Mouse (Mus musculus): ENCODE results near the gene 1700019N19Rik. TPM values are rescaled to one million over a fixed set of nuclear protein-coding genes. Genes with fewer than 3 reads are reported as not detected.

Gene 1700019N19Rik
- total RNA-seq, 1 experiment, result 0.27 TPM

DNA sequence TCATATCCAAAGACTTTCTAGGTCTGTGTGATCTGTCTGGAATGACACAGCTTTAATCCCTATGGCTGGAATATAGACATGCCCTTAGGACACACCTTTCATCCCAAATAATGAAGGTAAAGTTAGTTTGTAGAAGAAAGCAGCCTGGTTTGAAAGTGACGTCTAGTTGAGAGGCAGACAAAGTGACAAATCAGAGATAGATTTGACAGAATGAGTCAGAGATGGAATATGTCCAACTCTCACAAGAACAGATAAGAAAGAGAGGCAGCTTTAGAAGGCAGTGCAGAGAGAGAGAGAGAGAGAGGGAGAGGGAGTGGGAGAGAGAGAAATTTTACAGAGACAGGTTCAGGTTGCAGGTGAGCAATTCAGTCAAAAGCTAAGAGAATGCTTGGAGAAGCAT lies 30.1 kb upstream of the 1700019N19Rik start:
- H3K4me1 ChIP-seq (ENCODE audit: control insufficient read depth in 2 of 2, insufficient read depth in 2 of 2, low read length in 2 of 2, poor library complexity in 1 of 2), result no peaks in the 10 kb centered on the region
- DNase-seq (ENCODE audit: low read depth, low spot score), result no peak
- H3K4me3 ChIP-seq (ENCODE audit: insufficient read depth in 1 of 2, low read depth in 1 of 2, low read length in 2 of 2, poor library complexity in 1 of 2, severe bottlenecking in 1 of 2), result no peak overlapping the region
- no peaks in the 10 kb centered on the region for H3K9me3 ChIP-seq (ENCODE audit: control insufficient read depth, insufficient read depth, low read depth, low read length)
- TF ChIP-seq HCFC1 (IDR thresholded peaks at IDR 0.05; ENCODE audit: borderline replicate concordance, insufficient read depth, low read length) (no peak), ZNF384 (IDR thresholded peaks at IDR 0.05; ENCODE audit: low read depth, low read length) (no peak), CHD2 (IDR thresholded peaks at IDR 0.05; ENCODE audit: low read depth, low read length) (no peak), ZC3H11A (IDR thresholded peaks at IDR 0.05; ENCODE audit: borderline replicate concordance, low read depth, low read length) (no peak), MAFK (IDR thresholded peaks at IDR 0.05; ENCODE audit: insufficient read depth, low read depth, low read length) (no peak)
- no peak overlapping the region for H3K27ac ChIP-seq (ENCODE audit: insufficient read depth, low read depth, low read length, poor library complexity, severe bottlenecking)
- H3K36me3 ChIP-seq (ENCODE audit: control insufficient read depth, insufficient read depth, low read length, poor library complexity, severe bottlenecking), result no peaks in the 10 kb centered on the region
- in situ Hi-C loops (cut with MboI; ENCODE audit: low sequenced_read_pairs in 2 of 2, unreplicated experiment in 2 of 2), result no loop called here
- no peak overlapping the region for H3K9ac ChIP-seq (ENCODE audit: insufficient read depth, low read depth, low read length, poor library complexity, severe bottlenecking)

DNA sequence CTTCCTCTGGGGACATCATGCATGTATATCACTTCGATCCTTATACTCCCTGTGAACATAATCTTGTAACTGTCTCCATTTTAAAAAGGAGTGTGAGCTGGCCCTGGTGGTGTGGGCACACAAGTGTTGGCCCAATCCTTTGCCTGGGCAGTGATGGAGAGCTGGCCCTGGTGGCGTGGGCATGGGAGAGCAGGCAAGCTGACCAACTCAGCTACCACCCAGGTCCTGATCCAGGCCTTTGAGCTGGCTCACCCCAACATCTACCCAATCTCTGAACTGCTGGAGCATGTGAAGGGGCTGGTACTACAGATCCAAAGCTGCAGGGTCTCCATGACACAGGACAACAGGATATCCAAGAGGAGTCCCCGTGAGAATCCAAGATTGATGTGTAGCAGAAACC lies 29.0 kb upstream of the 1700019N19Rik start:
- no peak overlapping the region for H3K9ac ChIP-seq (ENCODE audit: insufficient read depth, low read depth, low read length, poor library complexity, severe bottlenecking)
- no peak overlapping the region for H3K27ac ChIP-seq (ENCODE audit: insufficient read depth, low read depth, low read length, poor library complexity, severe bottlenecking)
- no peak overlapping the region for H3K4me3 ChIP-seq (ENCODE audit: insufficient read depth in 1 of 2, low read depth in 1 of 2, low read length in 2 of 2, poor library complexity in 1 of 2, severe bottlenecking in 1 of 2)
- in situ Hi-C loops (cut with MboI; ENCODE audit: low sequenced_read_pairs in 2 of 2, unreplicated experiment in 2 of 2), result no loop called here
- H3K9me3 ChIP-seq (ENCODE audit: control insufficient read depth, insufficient read depth, low read depth, low read length), result no peaks in the 10 kb centered on the region
- no peaks in the 10 kb centered on the region for H3K36me3 ChIP-seq (ENCODE audit: control insufficient read depth, insufficient read depth, low read length, poor library complexity, severe bottlenecking)
- no peak for TF ChIP-seq MAFK (IDR thresholded peaks at IDR 0.05; ENCODE audit: insufficient read depth, low read depth, low read length)
- TF ChIP-seq ZC3H11A (IDR thresholded peaks at IDR 0.05; ENCODE audit: borderline replicate concordance, low read depth, low read length), result no peak
- TF ChIP-seq HCFC1 (IDR thresholded peaks at IDR 0.05; ENCODE audit: borderline replicate concordance, insufficient read depth, low read length), result no peak
- no peak for TF ChIP-seq CHD2 (IDR thresholded peaks at IDR 0.05; ENCODE audit: low read depth, low read length)
- no peak for TF ChIP-seq ZNF384 (IDR thresholded peaks at IDR 0.05; ENCODE audit: low read depth, low read length)
- no peaks in the 10 kb centered on the region for H3K4me1 ChIP-seq (ENCODE audit: control insufficient read depth in 2 of 2, insufficient read depth in 2 of 2, low read length in 2 of 2, poor library complexity in 1 of 2)
- no peak for DNase-seq (ENCODE audit: low read depth, low spot score)

DNA sequence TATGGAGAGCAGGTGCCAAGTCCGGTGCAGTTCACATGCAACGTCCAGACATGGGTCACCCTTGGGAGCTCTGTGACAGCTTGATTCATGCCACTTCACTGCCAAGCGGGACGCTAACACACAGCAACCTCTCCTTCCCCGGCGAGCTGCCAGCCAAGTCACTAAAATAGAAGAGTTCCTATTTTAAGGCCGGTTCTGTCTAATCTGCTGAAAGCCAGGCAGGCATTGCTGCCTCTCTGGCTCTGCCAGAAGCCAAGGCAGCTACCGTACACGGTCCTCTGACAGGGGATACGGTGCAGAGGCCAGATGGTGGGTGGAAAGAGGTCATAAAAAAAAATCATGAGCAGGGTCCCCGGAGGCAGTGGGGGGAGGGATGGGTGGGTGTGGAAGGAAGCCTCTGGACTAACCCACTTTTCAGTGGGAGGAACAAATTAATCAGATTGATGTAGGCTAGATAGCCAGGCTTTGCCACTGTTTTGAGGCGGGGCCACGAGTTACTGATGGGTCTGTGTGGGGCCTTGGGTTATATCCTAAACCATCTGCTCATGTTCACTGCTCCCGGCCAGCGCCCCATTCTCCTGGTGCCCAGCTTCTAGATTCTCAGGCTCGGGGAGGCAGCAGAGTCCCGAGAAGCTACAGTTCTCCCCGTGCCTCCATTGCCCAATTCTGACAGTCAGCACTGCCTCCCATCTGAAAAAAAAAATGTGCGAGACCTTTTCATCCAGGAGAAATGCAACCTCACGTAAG lies 28.4 kb upstream of the 1700019N19Rik start:
- no peaks in the 10 kb centered on the region for H3K4me1 ChIP-seq (ENCODE audit: control insufficient read depth in 2 of 2, insufficient read depth in 2 of 2, low read length in 2 of 2, poor library complexity in 1 of 2)
- H3K9me3 ChIP-seq (ENCODE audit: control insufficient read depth, insufficient read depth, low read depth, low read length), result no peaks in the 10 kb centered on the region
- no peaks in the 10 kb centered on the region for H3K36me3 ChIP-seq (ENCODE audit: control insufficient read depth, insufficient read depth, low read length, poor library complexity, severe bottlenecking)
- H3K27ac ChIP-seq (ENCODE audit: insufficient read depth, low read depth, low read length, poor library complexity, severe bottlenecking), result no peak overlapping the region
- no peak overlapping the region for H3K9ac ChIP-seq (ENCODE audit: insufficient read depth, low read depth, low read length, poor library complexity, severe bottlenecking)
- H3K4me3 ChIP-seq (ENCODE audit: insufficient read depth in 1 of 2, low read depth in 1 of 2, low read length in 2 of 2, poor library complexity in 1 of 2, severe bottlenecking in 1 of 2), result no peak overlapping the region
- DNase-seq (ENCODE audit: low read depth, low spot score), result no peak
- TF ChIP-seq HCFC1 (IDR thresholded peaks at IDR 0.05; ENCODE audit: borderline replicate concordance, insufficient read depth, low read length) (no peak), MAFK (IDR thresholded peaks at IDR 0.05; ENCODE audit: insufficient read depth, low read depth, low read length) (no peak), ZNF384 (IDR thresholded peaks at IDR 0.05; ENCODE audit: low read depth, low read length) (no peak), ZC3H11A (IDR thresholded peaks at IDR 0.05; ENCODE audit: borderline replicate concordance, low read depth, low read length) (no peak), CHD2 (IDR thresholded peaks at IDR 0.05; ENCODE audit: low read depth, low read length) (no peak)
- in situ Hi-C loops (cut with MboI; ENCODE audit: low sequenced_read_pairs in 2 of 2, unreplicated experiment in 2 of 2), result no loop called here

DNA sequence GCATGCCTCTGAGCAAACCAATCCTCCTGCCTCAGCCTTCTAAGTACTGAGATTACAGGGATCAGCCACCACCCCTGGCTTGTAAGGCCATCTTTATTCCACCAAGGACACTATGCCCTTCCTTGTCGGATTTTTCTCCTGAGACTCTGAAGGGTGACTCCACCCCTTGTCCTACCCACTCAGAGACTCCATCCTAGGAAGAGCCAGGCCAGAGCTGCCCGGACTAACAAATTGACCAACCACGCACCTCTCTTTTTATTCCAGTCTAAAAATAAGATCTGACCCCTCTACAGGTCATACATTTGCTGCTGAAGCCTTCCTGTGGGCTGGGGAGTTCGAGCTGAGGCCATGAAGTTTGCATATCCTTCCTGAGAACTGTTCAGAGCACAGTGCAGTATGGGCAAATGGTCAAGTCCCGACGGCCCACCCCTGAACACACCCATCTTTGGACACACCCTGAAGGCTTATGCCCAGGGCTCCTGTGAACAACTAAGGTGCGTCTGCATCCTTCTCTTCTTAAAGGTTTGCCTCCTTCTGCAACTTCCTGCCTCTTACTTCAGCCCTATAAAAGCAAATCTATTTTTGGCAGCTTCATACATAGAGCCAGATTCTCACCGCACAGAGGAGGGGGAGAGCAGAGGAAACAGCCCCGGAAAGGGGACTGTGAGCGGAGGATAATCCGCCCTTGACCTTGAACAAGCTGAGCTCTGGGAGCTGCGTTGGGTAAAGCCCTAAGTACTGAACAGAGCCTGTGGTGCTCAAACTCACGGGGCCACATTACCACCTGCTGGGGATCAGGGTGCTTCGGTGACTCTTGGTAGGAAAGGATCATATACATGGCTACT lies 24.5 kb upstream of the 1700019N19Rik start:
- TF ChIP-seq CHD2 (IDR thresholded peaks at IDR 0.05; ENCODE audit: low read depth, low read length) (no peak), ZNF384 (IDR thresholded peaks at IDR 0.05; ENCODE audit: low read depth, low read length) (no peak), HCFC1 (IDR thresholded peaks at IDR 0.05; ENCODE audit: borderline replicate concordance, insufficient read depth, low read length) (no peak), ZC3H11A (IDR thresholded peaks at IDR 0.05; ENCODE audit: borderline replicate concordance, low read depth, low read length) (no peak), MAFK (IDR thresholded peaks at IDR 0.05; ENCODE audit: insufficient read depth, low read depth, low read length) (no peak)
- no peak overlapping the region for H3K9ac ChIP-seq (ENCODE audit: insufficient read depth, low read depth, low read length, poor library complexity, severe bottlenecking)
- no peak overlapping the region for H3K27ac ChIP-seq (ENCODE audit: insufficient read depth, low read depth, low read length, poor library complexity, severe bottlenecking)
- DNase-seq (ENCODE audit: low read depth, low spot score), result no peak
- H3K9me3 ChIP-seq (ENCODE audit: control insufficient read depth, insufficient read depth, low read depth, low read length), result no peaks in the 10 kb centered on the region
- H3K4me3 ChIP-seq (ENCODE audit: insufficient read depth in 1 of 2, low read depth in 1 of 2, low read length in 2 of 2, poor library complexity in 1 of 2, severe bottlenecking in 1 of 2), result no peak overlapping the region
- in situ Hi-C loops (cut with MboI; ENCODE audit: low sequenced_read_pairs in 2 of 2, unreplicated experiment in 2 of 2), result no loop called here
- H3K36me3 ChIP-seq (ENCODE audit: control insufficient read depth, insufficient read depth, low read length, poor library complexity, severe bottlenecking), result no peaks in the 10 kb centered on the region
- H3K4me1 ChIP-seq (ENCODE audit: control insufficient read depth in 2 of 2, insufficient read depth in 2 of 2, low read length in 2 of 2, poor library complexity in 1 of 2), result no peaks in the 10 kb centered on the region; a peak in 1 of 4 replicates

Data from ES-E14 (cell line).